Mouse (Mus musculus): ENCODE results near the gene Arid3a. TPM values are rescaled to one million over a fixed set of nuclear protein-coding genes. Genes with fewer than 3 reads are reported as not detected.

Gene Arid3a
- total and polyA plus RNA-seq, 3 experiments, result 11.8 to 17.2 TPM; not detected in 1

DNA sequence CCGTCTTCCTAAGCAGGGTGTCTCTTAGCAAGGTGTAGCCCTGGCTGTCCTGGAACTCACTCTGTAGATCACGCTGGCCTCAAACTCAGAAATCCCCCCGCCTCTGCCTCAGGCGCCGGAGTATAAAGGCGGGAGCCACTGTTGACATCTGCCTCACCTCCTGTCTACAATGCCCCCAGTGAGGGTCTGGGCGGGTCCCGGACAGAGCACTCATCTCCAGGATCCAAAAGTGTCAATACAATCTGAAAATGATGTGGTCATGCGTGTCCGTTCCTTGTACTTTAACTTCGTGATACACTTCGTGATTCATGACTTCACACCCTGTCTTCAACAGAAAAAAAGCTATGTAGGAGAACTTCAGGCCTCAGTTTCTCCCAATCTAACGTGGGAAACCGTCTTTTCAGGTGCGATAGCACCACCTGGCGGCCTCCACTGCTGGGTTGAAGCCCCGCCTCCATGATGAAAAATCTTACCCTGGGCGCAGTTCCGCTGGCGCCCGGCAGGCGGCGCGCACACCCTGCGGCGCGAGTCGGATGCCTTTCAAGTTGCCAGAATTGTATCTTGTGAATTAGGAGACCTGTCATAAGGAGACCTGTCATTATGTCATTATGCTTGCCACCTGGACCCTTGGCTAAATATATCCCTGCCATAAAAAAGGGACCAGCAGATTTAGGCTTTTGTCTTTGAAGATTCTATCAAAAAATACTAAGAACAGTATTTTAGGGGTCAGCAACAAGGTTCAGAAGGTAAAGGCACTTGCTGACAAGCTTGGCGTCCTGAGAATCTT lies 1.7 kb upstream of the Arid3a start:
- Histone ChIP-seq H3K79me2 (ENCODE audit: control insufficient read depth, insufficient read depth, low read length, poor library complexity) (peaks cover 9% of the 10 kb centered on the region), H3K27me3 (ENCODE audit: control insufficient read depth in 1 of 2, insufficient read depth in 2 of 2, low read length in 2 of 2) (no peaks in the 10 kb centered on the region), H3K27ac (ENCODE audit: control insufficient read depth, low read depth, low read length) (peak overlapping the region; percentile 76), H3K4me1 (ENCODE audit: control insufficient read depth in 1 of 2, insufficient read depth in 2 of 2, low read length in 2 of 2) (peaks cover 0 to 6% of the 10 kb centered on the region in 2 experiments; a peak in 1 of 4 replicates), H3K36me3 (ENCODE audit: control insufficient read depth in 1 of 2, insufficient read depth in 2 of 2, low read length in 2 of 2) (no peaks in the 10 kb centered on the region; a peak in 1 of 4 replicates), H3K4me3 (ENCODE audit: control insufficient read depth in 1 of 2, insufficient read depth in 1 of 2, low read depth in 2 of 2, low read length in 2 of 2) (peak overlapping the region; percentile 53 to 90; a peak in 3 of 4 replicates), H3K9me3 (replicated peaks; ENCODE audit: insufficient read depth, low read length) (no peaks in the 10 kb centered on the region), H3K9ac (ENCODE audit: control insufficient read depth, low read depth, low read length, poor library complexity, severe bottlenecking) (peak overlapping the region; percentile 87)
- TF ChIP-seq POLR2A (IDR thresholded peaks at IDR 0.05; ENCODE audit: control insufficient read depth in 1 of 2, insufficient read depth in 1 of 2, low read depth in 1 of 2, low read length in 2 of 2, poor library complexity in 1 of 2) (peak in 1 of 2 experiments; percentile 40; a peak in 1 of 4 replicates), MEF2A (IDR thresholded peaks at IDR 0.05; ENCODE audit: extremely low read depth, insufficient replicate concordance, low read depth, low read length, poor library complexity, severe bottlenecking) (no peak), MYC (IDR thresholded peaks at IDR 0.05; ENCODE audit: low read depth, low read length) (0 out of 2 replicates have a peak, but pooled peaks have one; percentile 28), CTCF (IDR thresholded peaks at IDR 0.05 in 2 of 3, conservative IDR thresholded peaks at IDR 0.05 in 1 of 3; ENCODE audit: control insufficient read depth in 1 of 3, insufficient read depth in 1 of 3, low read depth in 2 of 3, low read length in 3 of 3, poor library complexity in 1 of 3, severe bottlenecking in 1 of 3) (peak in 2 of 3 experiments; percentile 99; a peak in 5 of 6 replicates), ZC3H11A (IDR thresholded peaks at IDR 0.05; ENCODE audit: low read depth, low read length) (peak; percentile 97), MAZ (IDR thresholded peaks at IDR 0.05; ENCODE audit: low read depth, low read length) (0 out of 2 replicates have a peak, but pooled peaks have one; percentile 10), NRF1 (IDR thresholded peaks at IDR 0.05; ENCODE audit: insufficient read depth, low read depth, low read length, poor library complexity, severe bottlenecking) (peak; percentile 28; the same call in 1 of the 2 replicates), SIN3A (IDR thresholded peaks at IDR 0.05; ENCODE audit: low read length) (peak; percentile 95), RAD21 (IDR thresholded peaks at IDR 0.05; ENCODE audit: low read depth, low read length) (peak; percentile 98), BHLHE40 (IDR thresholded peaks at IDR 0.05; ENCODE audit: borderline replicate concordance, low read depth, low read length) (no peak), POLR2AphosphoS5 (IDR thresholded peaks at IDR 0.05; ENCODE audit: borderline replicate concordance, low read depth, low read length) (no peak), ZNF384 (IDR thresholded peaks at IDR 0.05; ENCODE audit: low read depth, low read length) (peak; percentile 66), SMC3 (IDR thresholded peaks at IDR 0.05; ENCODE audit: low read depth, low read length) (peak; percentile 100), ETS1 (IDR thresholded peaks at IDR 0.05; ENCODE audit: low read depth, low read length) (peak; percentile 37; the same call in 1 of the 2 replicates), KAT2A (conservative IDR thresholded peaks at IDR 0.05; ENCODE audit: low read depth, low read length) (no peak), HCFC1 (IDR thresholded peaks at IDR 0.05; ENCODE audit: low read depth, low read length) (peak; percentile 64), ELF1 (IDR thresholded peaks at IDR 0.05; ENCODE audit: low read depth, low read length) (peak; percentile 51; the same call in 1 of the 2 replicates), POLR2AphosphoS2 (IDR thresholded peaks at IDR 0.05; ENCODE audit: low read length) (no peak), MXI1 (IDR thresholded peaks at IDR 0.05; ENCODE audit: low read depth, low read length) (peak; percentile 88), TBP (IDR thresholded peaks at IDR 0.05; ENCODE audit: low read depth, low read length) (peak; percentile 48; the same call in 1 of the 2 replicates), TCF12 (IDR thresholded peaks at IDR 0.05; ENCODE audit: low read depth, low read length) (peak; percentile 21; the same call in 1 of the 2 replicates), ZMIZ1 (IDR thresholded peaks at IDR 0.05; ENCODE audit: low read depth, low read length) (no peak)
- DNase-seq (ENCODE audit: low read depth, low spot score), result peak; percentile 90
